Mouse (Mus musculus) neutrophil, adult 59 days (primary cell): ENCODE results near the gene Krt27. TPM values are rescaled to one million over a fixed set of nuclear protein-coding genes. Genes with fewer than 3 reads are reported as not detected.

Experiments
- total RNA-seq, 2 experiments: library from RNA; stranded (reverse); gene quantifications; 1 replicate in 1 of 2; 2 replicates in 1 of 2; pipeline ENCODE4 v1.2.4; 2023

Krt27 gene
- not detected for total RNA-seq

DNA sequence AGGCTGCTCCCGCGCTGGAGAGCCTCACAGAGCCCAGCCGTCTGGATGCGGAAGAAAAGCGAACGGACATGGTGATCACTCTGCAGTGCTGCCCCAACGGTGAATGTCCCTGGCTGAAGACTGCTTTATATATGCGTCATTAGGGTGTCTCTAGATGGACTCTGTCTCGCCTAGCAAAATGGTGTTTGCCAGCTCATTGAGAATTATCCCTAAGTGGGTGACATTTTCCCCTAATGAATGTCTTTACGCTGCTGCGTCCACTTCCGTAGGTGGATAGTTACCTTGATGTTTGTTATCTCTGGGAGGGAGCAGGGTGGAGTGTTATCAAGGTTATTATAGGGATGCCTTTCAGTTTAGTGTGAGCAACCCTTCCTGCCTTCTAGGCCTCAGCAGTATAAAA lies at the start of gene Krt27:
Gene Krt27, minus strand, starts transcription at position 101 of the 400 bp plus-strand sequence.

GRCm38 (mm10) chr11:99389264-99389663 lies 38.4 kb upstream of the Krt27 start, which contains the start of gene Krt10:
TSS of gene Krt10 (minus strand) at chr11:99389364.

DNA sequence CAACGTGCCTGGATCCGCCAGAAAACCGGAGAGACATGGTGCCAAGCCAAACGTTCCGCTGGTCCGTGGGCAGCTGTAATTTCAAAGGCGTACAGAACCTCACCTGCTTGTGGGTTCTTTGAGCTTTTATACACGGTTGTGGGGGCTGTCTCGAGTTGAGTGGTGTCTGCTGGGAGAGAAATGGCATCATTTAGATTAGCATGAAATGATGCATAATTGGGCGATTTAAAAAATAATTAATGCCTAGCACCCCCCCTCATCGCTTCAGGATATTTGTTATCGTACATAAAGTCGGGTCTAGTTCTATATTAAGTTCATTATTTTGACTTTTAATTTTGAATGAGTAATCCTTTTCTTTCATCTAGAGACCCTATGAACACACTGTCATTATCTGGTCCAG lies 23.9 kb upstream of the Krt27 start, which contains the start of gene Krt28:
Gene Krt28, minus strand, starts transcription at position 101 of the 400 bp plus-strand sequence.

GRCm38 (mm10) chr11:99337866-99338265 lies 13.0 kb downstream of the Krt27 start, which contains the start of gene Krt26:
TSS of gene Krt26 (minus strand) at chr11:99337966.

DNA sequence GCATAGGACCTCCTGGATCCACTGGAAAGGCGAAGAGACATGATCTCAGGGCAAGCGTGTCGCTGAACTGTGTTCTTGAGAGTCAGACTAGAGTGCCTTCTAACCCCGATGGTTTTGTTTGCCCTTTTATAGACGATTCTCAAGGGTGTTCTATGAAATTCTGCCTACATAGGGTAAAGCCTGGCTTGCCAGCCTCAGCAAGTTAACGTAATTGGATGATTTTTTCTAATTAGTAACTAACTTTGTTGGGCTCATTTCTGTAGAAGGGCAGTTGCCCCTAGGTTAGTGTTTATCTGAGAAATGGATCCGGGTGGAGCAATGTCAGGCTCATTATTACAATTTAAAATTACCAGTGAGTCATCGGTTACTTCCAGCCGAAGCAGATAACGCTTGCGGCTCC lies 28.1 kb downstream of the Krt27 start, which contains the start of gene Krt25:
Gene Krt25, minus strand, starts transcription at position 101 of the 400 bp plus-strand sequence.

Other genes starting within 250 kb of the Krt27 start
- 1 to 10 TPM in 1 of 2 experiments, under 1 TPM in 1; 0.87 to 2.5 TPM for gene Ccr7, start 196.0 kb downstream of the Krt27 start, total RNA-seq
- 10 to 100 TPM; 51.9 to 62.5 TPM for gene Smarce1, start 120.1 kb downstream of the Krt27 start, total RNA-seq
- gene Krt222, start 107.0 kb downstream of the Krt27 start, total RNA-seq = not detected
- gene Krt24, start 65.8 kb downstream of the Krt27 start, total RNA-seq = not detected
- not detected for gene Krt25, start 28.2 kb downstream of the Krt27 start, total RNA-seq
- gene Krt26, start 13.1 kb downstream of the Krt27 start, total RNA-seq = not detected
- not detected for gene Krt28, start 23.8 kb upstream of the Krt27 start, total RNA-seq
- gene Krt10, start 38.3 kb upstream of the Krt27 start, total RNA-seq = not detected
- gene Krt12, start 71.2 kb upstream of the Krt27 start, total RNA-seq = not detected
- not detected for gene Krt20, start 87.0 kb upstream of the Krt27 start, total RNA-seq
- gene Krt23, start 142.0 kb upstream of the Krt27 start, total RNA-seq = not detected
- not detected for gene Krt39, start 170.2 kb upstream of the Krt27 start, total RNA-seq
- gene Krt40, start 192.1 kb upstream of the Krt27 start, total RNA-seq = not detected
- not detected for gene Krtap3-3, start 199.8 kb upstream of the Krt27 start, total RNA-seq
- not detected for gene Krtap3-2, start 205.7 kb upstream of the Krt27 start, total RNA-seq
- gene Gm11939, start 208.4 kb upstream of the Krt27 start, total RNA-seq = not detected
- gene Krtap3-1, start 215.5 kb upstream of the Krt27 start, total RNA-seq = not detected
- not detected for gene Krtap1-5, start 229.9 kb upstream of the Krt27 start, total RNA-seq
- not detected for gene Krtap1-4, start 232.6 kb upstream of the Krt27 start, total RNA-seq
- not detected for gene Krtap1-3, start 240.2 kb upstream of the Krt27 start, total RNA-seq
- gene Krtap9-3, start 247.0 kb upstream of the Krt27 start, total RNA-seq = not detected